Mouse (Mus musculus) embryonic facial prominence, embryonic 11.5 days (tissue): ENCODE measurements around the gene Olfr1344. TPM values are rescaled to one million over a fixed set of nuclear protein-coding genes. Genes with fewer than 3 reads are reported as not detected.
"Not testable (repeated sequence)": the region's sequence is repeated elsewhere in the genome, so short reads cannot be mapped to it uniquely, and the experiment has no call there.

Source experiments
- ATAC-seq: fragments of 200-750 bp; cut with Nextera tagmentation; replicated peaks from 2 replicates; pipeline ENCODE4 v1.8.0; 2017; ENCODE audit warnings: low read depth; ENCODE audit not compliant: insufficient number of reproducible peaks, low FRiP score, low TSS enrichment
- DNase-seq: peaks from one replicate; pipeline ENCODE4 v3.0.0-alpha.2; 2015; ENCODE audit warnings: low spot score
- H3K27ac ChIP-seq: fragments of 300-500 bp; sonication (generic); replicated peaks from 2 replicates; pipeline ENCODE4 v1.5.1; 2014; ENCODE audit warnings: mild to moderate bottlenecking, low read depth, low read length, control low read depth
- H3K27me3 ChIP-seq: fragments of 300-500 bp; sonication (generic); 2 replicates; pipeline ENCODE4 v1.6.1; 2014; ENCODE audit warnings: mild to moderate bottlenecking, low read length, moderate library complexity, mixed read lengths; ENCODE audit not compliant: control insufficient read depth, insufficient read depth
- H3K36me3 ChIP-seq: fragments of 300-500 bp; sonication (generic); replicated peaks from 2 replicates; pipeline ENCODE4 v1.6.1; 2014; ENCODE audit warnings: low read depth, mild to moderate bottlenecking, low read length, moderate library complexity, mixed read lengths; ENCODE audit not compliant: control insufficient read depth, insufficient read depth
- H3K4me1 ChIP-seq: fragments of 300-500 bp; sonication (generic); 2 replicates; pipeline ENCODE4 v1.6.1; 2014; ENCODE audit warnings: low read length, mixed read lengths; ENCODE audit not compliant: control insufficient read depth, insufficient read depth
- H3K4me2 ChIP-seq: fragments of 300-500 bp; sonication (generic); 2 replicates; pipeline ENCODE4 v1.6.1; 2014; ENCODE audit warnings: low read depth, mild to moderate bottlenecking, control low read depth, low read length, moderate library complexity
- H3K4me3 ChIP-seq: fragments of 300-500 bp; sonication (generic); 2 replicates; pipeline ENCODE4 v1.5.1; 2014; ENCODE audit warnings: low read depth, low read length, control low read depth
- H3K9ac ChIP-seq: fragments of 300-500 bp; sonication (generic); replicated peaks from 2 replicates; pipeline ENCODE4 v1.6.1; 2014; ENCODE audit warnings: mild to moderate bottlenecking, control low read depth, low read length
- H3K9me3 ChIP-seq: fragments of 300-500 bp; sonication (generic); replicated peaks from 2 replicates; pipeline ENCODE4 v1.6.1; 2016; ENCODE audit warnings: mild to moderate bottlenecking, low read length, inconsistent platforms, mixed read lengths; ENCODE audit not compliant: control insufficient read depth
- WGBS: fragments of 180-500 bp; shearing (Covaris S2); extraction: QIAGEN DNeasy Blood & Tissue Kit; methylation state at CpG from one replicate; pipeline ENCODE4 v1.1.7; 2014; 5-methylcytosine and 5-hydroxymethylcytosine counted together
- polyA plus RNA-seq: library from polyadenylated mRNA; unstranded; fragments of >200 nt; fragmentation: Nextera tagmentation; extraction: Ambion mirVana; gene quantifications from 2 replicates; pipeline ENCODE4 v1.2.1, GENCODE M21; 2014

Olfr1344 gene
- polyA plus RNA-seq, 1 experiment from 2014 or later = not detected

DNA sequence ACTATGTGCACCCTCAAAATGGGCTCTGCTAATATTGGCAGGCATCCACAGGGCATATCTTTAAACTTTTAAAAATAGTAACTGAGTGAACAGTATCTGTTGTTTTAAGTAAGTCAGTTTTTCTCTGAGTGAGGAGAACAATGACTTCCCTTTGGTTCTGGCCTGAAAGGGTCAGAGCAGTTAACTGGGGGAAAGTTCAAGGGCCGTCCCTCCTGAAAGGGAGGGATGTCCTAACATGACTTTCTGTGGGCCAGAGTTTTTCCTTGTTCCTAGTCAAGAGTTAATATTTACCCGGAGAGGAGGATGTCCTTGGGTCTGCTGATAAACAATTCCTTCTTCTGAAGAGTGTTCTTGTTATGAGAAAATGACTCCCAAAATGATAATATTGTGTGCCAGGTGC is 39.1 kb downstream of the Olfr1344 start:
- H3K9me3 ChIP-seq, H3K36me3 ChIP-seq, ATAC-seq, DNase-seq, H3K4me3 ChIP-seq, H3K27me3 ChIP-seq, H3K27ac ChIP-seq, H3K9ac ChIP-seq, H3K4me2 ChIP-seq, H3K4me1 ChIP-seq: not testable (repeated sequence)
- 85% methylated on average over 2 of the region's 2 CpGs for WGBS

DNA sequence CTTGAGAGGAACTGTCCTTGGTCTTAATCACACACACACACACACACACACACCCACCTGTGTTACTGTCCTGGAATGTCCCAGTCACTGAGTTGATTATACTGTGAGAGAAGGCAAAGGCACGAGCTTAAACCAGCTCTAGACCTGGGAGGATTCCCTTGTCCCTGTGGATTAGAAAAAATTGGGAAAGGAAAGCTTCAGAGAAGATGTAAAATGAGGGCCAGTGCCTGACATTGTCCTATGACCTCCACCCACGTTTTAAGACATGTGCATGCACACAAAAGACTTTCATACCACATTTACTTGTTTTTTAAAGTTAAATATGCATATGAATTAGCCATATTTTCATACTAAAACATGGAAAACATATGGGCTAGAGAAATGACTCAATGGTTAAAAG is 48.4 kb downstream of the Olfr1344 start, which contains the start of gene Olfr5:
Gene Olfr5 (minus strand): TSS at position 101 of the 400 bp plus-strand sequence.
- no peak within 1 kb of the TSS for H3K4me3 ChIP-seq
- H3K36me3 ChIP-seq = no peaks in the 10 kb centered on the region
- WGBS = 27% methylated on average over 2 of the region's 2 CpGs
- no peak within 1 kb of the TSS for H3K27ac ChIP-seq
- no peaks in the 10 kb centered on the region for H3K4me1 ChIP-seq
- DNase-seq = no peak
- H3K27me3 ChIP-seq = no peaks in the 10 kb centered on the region
- no peak for ATAC-seq
- no peak within 1 kb of the TSS for H3K9ac ChIP-seq
- no peak within 1 kb of the TSS for H3K4me2 ChIP-seq
- H3K9me3 ChIP-seq = no peaks in the 10 kb centered on the region; the same call in 1 of the 2 replicates

Other genes starting within 250 kb of the Olfr1344 start
- not detected in 2 replicates for gene Galp, start 241.6 kb upstream of the Olfr1344 start, polyA plus RNA-seq
- not detected in 2 replicates for gene Zscan5b, start 216.4 kb upstream of the Olfr1344 start, polyA plus RNA-seq
- not detected in 2 replicates for gene Epp13, start 186.0 kb upstream of the Olfr1344 start, polyA plus RNA-seq
- 7.4 and 8.2 TPM in 2 replicates for gene Zfp667, start 152.1 kb upstream of the Olfr1344 start, polyA plus RNA-seq
- gene Zfp583, start 107.4 kb upstream of the Olfr1344 start, polyA plus RNA-seq = 8.3 and 8.8 TPM in 2 replicates
- gene Gm3854, start 94.9 kb upstream of the Olfr1344 start, polyA plus RNA-seq = 1.4 and 1.6 TPM in 2 replicates
- gene Zfp78, start 75.4 kb upstream of the Olfr1344 start, polyA plus RNA-seq = 1.9 and 3.0 TPM in 2 replicates
- gene Zfp28, start 55.4 kb upstream of the Olfr1344 start, polyA plus RNA-seq = 12.0 and 13.8 TPM in 2 replicates
- 0.28 TPM in 1 of 2 replicates, not detected in the other for gene Smim17, start 40.0 kb upstream of the Olfr1344 start, polyA plus RNA-seq
- gene Gm20715, start 28.4 kb upstream of the Olfr1344 start, polyA plus RNA-seq = not detected in 2 replicates
- not detected in 2 replicates for gene Olfr1336, start 17.5 kb downstream of the Olfr1344 start, polyA plus RNA-seq
- not detected in 2 replicates for gene Olfr1346, start 28.4 kb downstream of the Olfr1344 start, polyA plus RNA-seq
- gene Olfr5, start 48.3 kb downstream of the Olfr1344 start, polyA plus RNA-seq = not detected in 2 replicates
- gene Olfr1347, start 61.1 kb downstream of the Olfr1344 start, polyA plus RNA-seq = not detected in 2 replicates
- not detected in 2 replicates for gene Olfr1348, start 70.1 kb downstream of the Olfr1344 start, polyA plus RNA-seq
- not detected in 2 replicates for gene Olfr1349, start 84.3 kb downstream of the Olfr1344 start, polyA plus RNA-seq
- not detected in 2 replicates for gene Olfr1350, start 126.2 kb downstream of the Olfr1344 start, polyA plus RNA-seq